Mouse (Mus musculus) liver, embryonic 14.5 days (tissue): Measurements from ENCODE around the gene Bglap2.
"Not testable (repeated sequence)": the region's sequence is repeated elsewhere in the genome, so short reads cannot be mapped to it uniquely, and the experiment has no call there.

Source experiments
- CTCF ChIP-seq: IDR thresholded peaks from 2 replicates; pipeline ENCODE4 v1.5.1; 2016; ENCODE audit warnings: antibody characterized with exemption, low read depth, control low read depth
- EP300 ChIP-seq: IDR thresholded peaks from 2 replicates; pipeline ENCODE4 v1.6.1; 2016; ENCODE audit warnings: antibody characterized with exemption, low read depth

DNA sequence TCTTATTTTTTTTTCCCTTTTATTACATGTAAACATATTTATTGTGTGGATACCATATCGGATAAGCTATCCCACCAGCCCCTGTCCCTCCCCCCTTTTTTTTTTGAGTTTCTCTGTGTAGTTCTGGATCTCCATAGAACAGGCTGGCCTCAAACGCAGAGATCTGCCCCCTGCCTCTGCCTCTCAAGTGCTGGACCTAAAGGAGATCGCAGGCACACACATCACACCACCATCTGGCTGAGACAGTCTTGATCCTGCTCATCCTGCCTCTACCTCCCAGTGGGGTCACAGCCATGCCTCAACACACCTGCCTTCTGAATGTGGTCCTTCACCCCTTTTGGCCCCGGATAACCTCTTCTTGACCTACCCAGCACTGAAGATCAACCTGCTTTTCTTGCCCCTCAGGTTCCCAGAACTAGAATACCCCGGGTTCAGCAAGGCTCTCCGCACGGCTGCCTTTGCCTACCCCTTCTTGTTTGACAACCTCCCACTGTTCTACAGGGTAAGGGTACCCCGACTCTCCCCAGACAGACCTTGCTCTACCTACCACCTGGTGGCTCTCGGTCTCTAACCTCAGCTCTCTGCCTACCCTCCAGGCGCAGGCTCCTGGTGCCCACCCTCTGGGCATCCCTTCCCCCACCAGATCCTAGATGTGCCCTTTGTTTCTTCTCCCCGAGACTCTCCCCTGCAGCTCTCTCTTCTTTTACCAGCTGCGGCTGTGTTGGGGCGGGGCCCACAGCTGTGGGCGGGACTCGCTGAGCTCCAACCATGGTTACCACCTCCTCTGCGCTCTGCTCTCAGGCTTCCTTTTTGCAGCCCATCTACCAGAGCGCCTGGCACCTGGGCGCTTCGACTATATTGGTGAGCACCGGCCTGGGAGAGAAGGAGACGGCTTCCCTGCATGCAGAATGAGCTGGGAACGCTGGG, 3.2 kb upstream of the Bglap2 start:
- not testable (repeated sequence) for TF ChIP-seq CTCF, EP300
